Mouse (Mus musculus) hindbrain, embryonic 14.5 days (tissue): ENCODE results near the gene Ap1g2. TPM values are rescaled to one million over a fixed set of nuclear protein-coding genes. Genes with fewer than 3 reads are reported as not detected.

ENCODE experiments used
- ATAC-seq: fragments of 200-750 bp; cut with Nextera tagmentation; 2 replicates; pipeline ENCODE4 v1.8.0; 2017; ENCODE audit warnings: moderate number of reproducible peaks, mild to moderate bottlenecking, moderate TSS enrichment, moderate library complexity; ENCODE audit not compliant: low FRiP score
- DNase-seq: peaks from one replicate; pipeline ENCODE4 v3.0.0-alpha.2; 2015; ENCODE audit warnings: low spot score
- H3K27ac ChIP-seq: fragments of 300-500 bp; sonication (generic); 2 replicates; pipeline ENCODE4 v1.5.1; 2014; ENCODE audit warnings: mild to moderate bottlenecking, moderate library complexity
- H3K27me3 ChIP-seq: fragments of 300-500 bp; sonication (generic); 2 replicates; pipeline ENCODE4 v1.6.1; 2014; ENCODE audit warnings: mild to moderate bottlenecking, low read length, mixed read lengths; ENCODE audit not compliant: control insufficient read depth, insufficient read depth
- H3K36me3 ChIP-seq: fragments of 300-500 bp; sonication (generic); replicated peaks from 2 replicates; pipeline ENCODE4 v1.6.1; 2014; ENCODE audit not compliant: control insufficient read depth, insufficient read depth
- H3K4me1 ChIP-seq: fragments of 300-500 bp; sonication (generic); replicated peaks from 2 replicates; pipeline ENCODE4 v1.6.1; 2014; ENCODE audit warnings: antibody characterized with exemption, low read length, mixed read lengths; ENCODE audit not compliant: control insufficient read depth, insufficient read depth
- H3K4me2 ChIP-seq: fragments of 300-500 bp; sonication (generic); replicated peaks from 2 replicates; pipeline ENCODE4 v1.6.1; 2014; ENCODE audit warnings: mild to moderate bottlenecking, moderate library complexity
- H3K4me3 ChIP-seq: fragments of 300-500 bp; sonication (generic); replicated peaks from 2 replicates; pipeline ENCODE4 v1.5.1; 2014; ENCODE audit warnings: mild to moderate bottlenecking, low read length
- H3K9ac ChIP-seq: fragments of 300-500 bp; sonication (generic); 2 replicates; pipeline ENCODE4 v1.6.1; 2014
- H3K9me3 ChIP-seq: fragments of 300-500 bp; sonication (generic); 2 replicates; pipeline ENCODE4 v1.6.1; 2016; ENCODE audit warnings: low read length; ENCODE audit not compliant: control insufficient read depth
- WGBS: fragments of 180-500 bp; shearing (Covaris S2); extraction: QIAGEN DNeasy Blood & Tissue Kit; methylation state at CpG from one replicate; pipeline ENCODE4 v1.1.7; 2014; 5-methylcytosine and 5-hydroxymethylcytosine counted together
- polyA plus RNA-seq: library from polyadenylated mRNA; unstranded; fragments of >200 nt; fragmentation: Nextera tagmentation; extraction: Ambion mirVana; gene quantifications from 2 replicates; pipeline ENCODE4 v1.2.1, GENCODE M21; 2014

Ap1g2 gene
- polyA plus RNA-seq, 1 experiment from 2014 or later, result 6.3 TPM

GRCm38 (mm10) chr14:55114759-55115701, 8.6 kb upstream of the Ap1g2 start:
- peak overlapping the region; percentile 96 for H3K27ac ChIP-seq
- DNase-seq (peak; percentile 57), ATAC-seq (peak; percentile 43)
- under 1% methylated on average over 67 of the region's 78 CpGs for WGBS
- H3K9ac ChIP-seq, result peak overlapping the region; percentile 90
- peaks cover 18% of the 10 kb centered on the region for H3K36me3 ChIP-seq
- H3K4me1 ChIP-seq, result peaks cover 34% of the 10 kb centered on the region
- peak overlapping the region; percentile 86 for H3K4me3 ChIP-seq
- H3K9me3 ChIP-seq, result no peaks in the 10 kb centered on the region
- peak overlapping the region; percentile 86 for H3K4me2 ChIP-seq
- peaks cover 10% of the 10 kb centered on the region; the same call in 1 of the 2 replicates for H3K27me3 ChIP-seq

- Histone ChIP-seq H3K27ac (peak overlapping the region; percentile 96; the same call in 1 of the 2 replicates), H3K4me1 (peaks cover 40% of the 10 kb centered on the region), H3K27me3 (peaks cover 10% of the 10 kb centered on the region; the same call in 1 of the 2 replicates), H3K36me3 (peaks cover 19% of the 10 kb centered on the region), H3K4me3 (peak overlapping the region; percentile 86), H3K9ac (peak overlapping the region; percentile 90), H3K9me3 (no peaks in the 10 kb centered on the region), H3K4me2 (peak overlapping the region; percentile 86)
- DNase-seq (no peak), ATAC-seq (no peak)
- 9% methylated on average over 23 of the region's 26 CpGs for WGBS
These were observed 7.7 kb upstream of the Ap1g2 start for GRCm38 (mm10) chr14:55113975-55114645.

DNA sequence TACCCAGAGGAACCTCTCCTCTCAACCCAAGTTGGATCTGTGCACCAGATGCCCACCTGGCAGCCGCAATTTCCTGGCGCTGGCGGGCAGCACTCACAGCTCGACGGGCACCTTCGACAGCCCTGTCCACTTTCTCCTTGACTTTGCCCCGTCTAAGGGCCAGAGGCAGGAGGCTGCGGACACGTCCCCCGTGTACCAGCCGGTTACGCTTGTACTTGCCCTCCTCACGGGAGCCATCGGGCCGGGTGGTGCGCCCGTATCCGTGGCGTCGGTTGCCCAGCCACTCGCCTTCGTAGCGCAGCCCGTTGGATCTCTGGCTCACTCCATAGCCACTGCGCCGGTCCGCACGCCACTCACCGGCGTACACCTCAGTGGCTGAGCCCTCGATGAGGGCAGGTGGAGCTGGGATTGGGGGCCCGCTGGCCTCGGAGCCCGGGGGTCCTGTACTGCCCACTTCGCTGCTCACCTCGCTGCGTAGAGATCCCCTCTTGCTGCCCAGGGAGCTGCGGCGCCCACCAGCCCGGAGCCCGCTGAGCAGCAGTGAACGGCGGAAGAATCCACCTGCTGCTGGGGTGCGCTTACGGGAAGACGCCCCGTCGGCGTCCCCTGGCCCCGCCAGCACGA, 7.1 kb upstream of the Ap1g2 start:
- Histone ChIP-seq H3K27ac (no peak overlapping the region), H3K9me3 (no peaks in the 10 kb centered on the region), H3K9ac (peak overlapping the region; percentile 90; the same call in 1 of the 2 replicates), H3K4me2 (peak overlapping the region; percentile 86), H3K36me3 (peaks cover 19% of the 10 kb centered on the region), H3K4me3 (peak overlapping the region; percentile 86), H3K27me3 (peaks cover 10% of the 10 kb centered on the region; the same call in 1 of the 2 replicates), H3K4me1 (peaks cover 47% of the 10 kb centered on the region)
- ATAC-seq (no peak), DNase-seq (no peak)
- 71% methylated on average over 51 of the region's 51 CpGs for WGBS

DNA sequence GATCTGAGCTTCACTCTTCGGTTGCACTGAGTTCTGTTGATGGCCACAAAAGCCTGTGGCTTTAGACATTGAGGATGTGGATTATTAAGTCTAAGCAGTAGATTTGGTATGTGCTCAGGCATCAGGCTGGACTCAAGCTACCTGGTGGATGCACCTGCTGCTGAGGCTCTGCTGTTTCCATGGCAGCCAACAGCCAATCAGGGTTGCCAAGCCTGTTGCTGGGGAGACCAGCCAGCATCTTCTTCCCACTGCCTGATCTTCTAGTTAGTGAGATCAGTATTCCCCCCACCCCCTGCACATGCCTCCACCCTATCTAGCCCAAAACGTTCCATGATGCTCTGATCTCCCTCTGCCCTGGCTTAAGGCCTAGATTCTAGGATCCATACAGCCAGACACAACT, 5.3 kb upstream of the Ap1g2 start:
- Histone ChIP-seq H3K27ac (no peak overlapping the region), H3K27me3 (peaks cover 10% of the 10 kb centered on the region; the same call in 1 of the 2 replicates)

GRCm38 (mm10) chr14:55110076-55110475, 3.7 kb upstream of the Ap1g2 start:
- no peak overlapping the region for H3K4me2 ChIP-seq
- no peak overlapping the region for H3K4me3 ChIP-seq
- ATAC-seq, result no peak
- WGBS, result 28% methylated on average over 9 of the region's 9 CpGs
- peaks cover 23% of the 10 kb centered on the region for H3K36me3 ChIP-seq
- H3K9ac ChIP-seq, result no peak overlapping the region
- peaks cover 10% of the 10 kb centered on the region; the same call in 1 of the 2 replicates for H3K27me3 ChIP-seq
- no peaks in the 10 kb centered on the region for H3K9me3 ChIP-seq
- no peak overlapping the region for H3K27ac ChIP-seq
- peaks cover 53% of the 10 kb centered on the region for H3K4me1 ChIP-seq
- no peak for DNase-seq

More for the DNA sequence above, 5.3 kb upstream of the Ap1g2 start:
- Histone ChIP-seq H3K9me3 (no peaks in the 10 kb centered on the region), H3K4me3 (no peak overlapping the region), H3K4me1 (peaks cover 43% of the 10 kb centered on the region), H3K9ac (no peak overlapping the region), H3K36me3 (peaks cover 23% of the 10 kb centered on the region), H3K4me2 (no peak overlapping the region)
- no peak for DNase-seq
- WGBS, result 71% methylated on average over 2 of the region's 2 CpGs
- ATAC-seq, result no peak

DNA sequence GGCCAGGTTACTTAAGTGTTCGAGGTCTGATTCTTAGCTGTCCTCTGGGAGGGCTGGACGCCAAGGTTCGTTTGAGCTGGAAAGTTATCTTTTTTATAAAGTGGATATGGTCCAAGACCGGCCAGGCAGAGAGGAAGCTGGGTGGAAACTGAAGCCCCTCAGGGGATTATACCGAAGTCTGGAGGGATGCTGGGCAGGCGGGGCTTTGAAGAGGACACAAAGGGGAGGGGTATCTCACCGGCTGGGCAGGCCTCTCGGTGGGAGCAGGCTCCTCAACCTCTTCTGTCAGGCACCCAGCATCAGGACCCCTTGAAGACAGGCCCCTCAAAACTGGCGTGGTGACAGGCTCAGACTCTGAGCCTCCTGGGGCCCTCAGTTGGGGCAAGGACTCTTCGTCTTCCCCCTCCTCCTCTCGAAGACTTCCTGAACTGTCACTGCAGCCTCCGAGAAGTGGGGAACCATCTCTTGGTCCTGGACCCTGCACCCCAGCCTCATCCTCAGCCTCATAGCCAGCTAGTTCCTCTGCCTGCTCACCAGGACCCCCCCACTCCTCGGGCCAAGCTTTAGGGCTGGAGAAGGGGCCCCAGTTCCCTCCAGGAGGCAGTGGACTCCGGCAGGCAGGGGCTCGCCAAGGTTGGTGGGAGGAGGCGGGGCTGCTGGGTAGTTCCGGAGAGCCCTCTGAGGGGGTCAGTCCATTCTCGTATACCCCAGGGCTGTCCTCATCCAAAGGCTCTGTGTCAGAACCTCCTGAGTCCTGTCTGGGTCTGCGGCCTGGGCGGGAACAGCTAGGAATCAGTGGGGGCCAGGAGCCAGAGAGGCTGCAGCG, 2.9 kb upstream of the Ap1g2 start:
- H3K4me3 ChIP-seq, result no peak overlapping the region
- WGBS, result 15% methylated on average over 21 of the region's 21 CpGs
- no peak for DNase-seq
- peak overlapping the region; percentile 76 for H3K27ac ChIP-seq
- peak overlapping the region; percentile 28; the same call in 1 of the 2 replicates for H3K9ac ChIP-seq
- H3K27me3 ChIP-seq, result peaks cover 10% of the 10 kb centered on the region; the same call in 1 of the 2 replicates
- H3K36me3 ChIP-seq, result peaks cover 23% of the 10 kb centered on the region
- ATAC-seq, result no peak
- peak overlapping the region; percentile 21; the same call in 1 of the 2 replicates for H3K4me2 ChIP-seq
- H3K9me3 ChIP-seq, result no peaks in the 10 kb centered on the region
- peaks cover 52% of the 10 kb centered on the region for H3K4me1 ChIP-seq

GRCm38 (mm10) chr14:55108202-55108870, 1.9 kb upstream of the Ap1g2 start:
- H3K4me1 ChIP-seq, result peaks cover 43% of the 10 kb centered on the region
- peaks cover 3% of the 10 kb centered on the region; the same call in 1 of the 2 replicates for H3K27me3 ChIP-seq
- 19% methylated on average over 9 of the region's 9 CpGs for WGBS
- H3K36me3 ChIP-seq, result peaks cover 17% of the 10 kb centered on the region
- DNase-seq (peak; percentile 75), ATAC-seq (peak; percentile 78)
- no peaks in the 10 kb centered on the region for H3K9me3 ChIP-seq
- H3K27ac ChIP-seq, result peak overlapping the region; percentile 76
- peak overlapping the region; percentile 21 for H3K9ac ChIP-seq
- H3K4me2 ChIP-seq, result peak overlapping the region; percentile 34; the same call in 1 of the 2 replicates
- H3K4me3 ChIP-seq, result no peak overlapping the region

DNA sequence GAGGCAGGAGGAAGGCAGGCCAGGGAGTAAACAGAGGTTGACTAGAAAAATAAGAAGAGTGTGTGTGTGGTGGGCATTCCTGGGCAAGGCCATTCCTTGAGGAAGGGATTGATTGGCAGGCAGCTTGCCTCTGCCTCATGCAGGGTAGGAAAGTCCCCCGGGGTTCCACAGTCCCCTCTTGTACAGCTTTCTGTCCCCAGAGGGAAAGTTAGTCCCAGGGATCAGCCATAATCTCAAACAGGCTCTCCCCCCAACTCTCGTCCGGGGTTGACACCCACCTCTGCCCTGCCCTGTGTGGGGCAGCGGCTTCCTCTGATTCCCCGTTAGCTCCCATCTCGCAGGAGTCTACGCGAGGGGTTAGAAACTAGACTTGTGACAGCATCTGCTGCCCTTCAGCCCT, 597 bp upstream of the Ap1g2 start:
- WGBS, result 66% methylated on average over 8 of the region's 8 CpGs
- no peak overlapping the region for H3K4me3 ChIP-seq

More for the DNA sequence above, 597 bp upstream of the Ap1g2 start:
- no peak for ATAC-seq
- DNase-seq, result no peak
- H3K27ac ChIP-seq, result no peak overlapping the region
- H3K9me3 ChIP-seq, result no peaks in the 10 kb centered on the region
- H3K4me2 ChIP-seq, result no peak overlapping the region; the same call in 1 of the 2 replicates
- peaks cover 37% of the 10 kb centered on the region for H3K4me1 ChIP-seq
- H3K36me3 ChIP-seq, result peaks cover 9% of the 10 kb centered on the region
- no peaks in the 10 kb centered on the region for H3K27me3 ChIP-seq
- no peak overlapping the region for H3K9ac ChIP-seq
